Mouse (Mus musculus): ENCODE data around the gene Nmu.

- TF ChIP-seq CTCF (IDR thresholded peaks at IDR 0.05; ENCODE audit: low read depth, low read length) (no peak), POLR2A (IDR thresholded peaks at IDR 0.05; ENCODE audit: insufficient read depth, low read length) (no peak), EP300 (IDR thresholded peaks at IDR 0.05; ENCODE audit: insufficient read depth, low read depth, low read length) (no peak)
These were observed 22.7 kb downstream of the Nmu start for GRCm38 (mm10) chr5:76340931-76341330.

All from ES-Bruce4 (cell line).